Mouse (Mus musculus) right cerebral cortex, postnatal 36 days (tissue): ENCODE measurements at regions not wholly inside any gene's neighbourhood (a gene's known extent, or its start where the extent isn't known, plus 50 kb on each side); places are given as distances from the start of the nearest gene placed in this dataset.
A peak's percentile ranks its signal among the peaks of the same experiment; 100 is the strongest.

ENCODE experiments used
- DNase-seq, 2 experiments: peaks; one replicate each; pipeline ENCODE4 v3.0.0; 2022; ENCODE audit warnings: low spot score in 2 of 2, mixed read lengths in 1 of 2

GRCm38 (mm10) chr6:22444220-22444619, 88.2 kb upstream of the Fam3c start:
- DNase-seq = no peak

DNA sequence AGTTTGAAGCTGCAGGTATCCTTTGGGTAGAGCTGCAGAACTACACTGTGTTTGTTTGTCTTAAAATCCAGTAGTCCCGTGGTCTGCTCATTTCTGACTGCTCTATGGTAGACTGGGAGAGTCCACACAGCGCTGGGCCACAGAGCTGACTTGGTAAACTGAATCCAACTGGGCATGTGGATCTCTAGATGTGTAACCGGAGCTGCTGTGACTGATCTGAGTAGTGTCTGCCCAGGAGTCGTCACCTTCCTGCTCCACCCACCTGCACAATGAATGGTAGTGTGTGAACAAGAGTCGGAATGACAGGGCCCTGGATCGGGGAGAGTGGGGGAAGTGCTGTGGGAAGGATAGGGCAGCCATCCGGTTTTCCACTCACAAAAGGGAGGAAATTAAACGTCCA, 87.5 kb upstream of the Fam3c start:
- no peak for DNase-seq

DNA sequence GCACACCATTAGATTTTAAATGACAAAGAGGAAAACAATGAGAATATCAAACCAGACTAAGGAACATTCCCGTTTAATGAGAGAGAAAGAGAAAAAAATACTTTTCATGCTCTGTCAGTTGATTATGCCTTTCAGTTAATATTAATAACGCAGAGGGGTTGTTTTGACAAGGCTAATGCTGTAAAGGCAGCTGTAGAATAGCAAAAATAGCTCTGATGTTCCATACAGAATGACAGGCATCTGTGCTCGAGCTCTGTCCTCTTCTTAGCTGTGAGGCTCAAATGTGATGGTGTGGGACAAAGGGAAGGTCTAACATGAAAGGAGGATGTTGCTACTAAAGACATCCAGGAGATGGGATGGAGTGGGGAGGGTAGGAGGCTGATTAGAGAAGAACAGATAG, 87.1 kb upstream of the Fam3c start:
- DNase-seq = no peak

DNA sequence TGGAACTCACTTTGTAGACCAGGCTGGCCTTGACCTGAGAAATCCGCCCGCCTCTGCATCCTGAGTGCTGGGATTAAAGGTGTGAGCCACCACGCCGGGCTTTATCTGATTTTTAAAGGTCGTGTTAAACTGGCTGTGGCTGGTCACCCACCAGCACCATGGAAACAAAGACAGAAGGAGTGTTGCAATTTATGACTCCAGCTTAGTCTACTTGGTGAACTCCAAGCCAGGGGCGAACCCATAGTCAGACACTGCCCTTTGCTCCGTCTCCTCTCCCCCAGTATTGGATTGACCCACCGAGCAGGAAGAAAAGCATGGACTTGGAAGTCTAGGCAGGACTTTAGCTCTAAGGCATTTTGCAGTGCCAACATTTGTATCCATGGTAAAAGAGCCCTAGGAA, 86.5 kb upstream of the Fam3c start:
- DNase-seq = no peak

DNA sequence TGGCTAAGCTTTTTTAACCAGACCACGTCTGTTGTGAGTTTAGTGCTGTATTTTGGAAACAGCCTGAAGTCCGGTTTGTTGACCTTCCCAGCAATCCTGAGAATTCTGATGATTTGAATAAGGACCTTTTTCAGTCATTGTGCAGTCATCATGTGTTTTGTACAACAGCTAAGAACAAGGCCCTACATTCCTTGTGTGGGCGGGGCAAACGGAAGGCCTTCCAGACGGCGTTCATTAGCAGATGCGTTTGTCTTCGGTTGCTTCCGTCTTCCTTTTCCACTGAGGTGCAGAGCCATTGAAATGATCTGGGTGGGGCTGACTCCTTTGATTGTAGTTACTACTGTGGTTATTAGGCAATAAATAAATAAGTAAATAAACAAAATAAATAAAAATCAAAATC, 83.8 kb upstream of the Fam3c start:
- DNase-seq = no peak

- DNase-seq = peak; percentile 1 to 7
These were observed 73.0 kb upstream of the Fam3c start for GRCm38 (mm10) chr6:22429026-22429425.

- DNase-seq = no peak
These were observed 68.2 kb upstream of the Fam3c start for GRCm38 (mm10) chr6:22424161-22424807.

GRCm38 (mm10) chr6:22423070-22423980, 67.3 kb upstream of the Fam3c start:
- DNase-seq = no peak

DNA sequence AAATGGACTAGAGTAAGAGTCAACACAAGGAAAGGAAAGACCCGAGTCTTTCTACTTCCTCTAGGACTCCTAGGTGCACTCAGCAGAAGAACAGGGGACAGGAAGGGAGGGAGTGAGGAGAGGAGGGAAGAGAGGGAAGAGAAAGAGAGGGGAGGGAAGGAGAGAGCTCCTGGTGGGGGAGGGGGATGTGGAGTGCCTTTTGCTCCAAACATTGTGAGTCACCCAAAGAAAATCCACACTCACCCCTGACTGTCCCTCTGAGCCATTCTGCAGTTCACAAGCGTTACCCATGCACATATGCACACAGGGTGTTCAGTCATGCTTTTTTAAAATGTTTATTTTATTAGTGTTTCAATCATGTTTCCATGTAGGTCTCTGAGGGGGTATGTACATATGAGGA, 65.5 kb upstream of the Fam3c start:
- DNase-seq = no peak

GRCm38 (mm10) chr6:22418279-22418678, 62.2 kb upstream of the Fam3c start:
- DNase-seq = no peak

- DNase-seq = no peak
These were observed 61.1 kb upstream of the Fam3c start for GRCm38 (mm10) chr6:22417189-22417588.

GRCm38 (mm10) chr6:22411796-22412195, 55.8 kb upstream of the Fam3c start:
- no peak for DNase-seq

DNA sequence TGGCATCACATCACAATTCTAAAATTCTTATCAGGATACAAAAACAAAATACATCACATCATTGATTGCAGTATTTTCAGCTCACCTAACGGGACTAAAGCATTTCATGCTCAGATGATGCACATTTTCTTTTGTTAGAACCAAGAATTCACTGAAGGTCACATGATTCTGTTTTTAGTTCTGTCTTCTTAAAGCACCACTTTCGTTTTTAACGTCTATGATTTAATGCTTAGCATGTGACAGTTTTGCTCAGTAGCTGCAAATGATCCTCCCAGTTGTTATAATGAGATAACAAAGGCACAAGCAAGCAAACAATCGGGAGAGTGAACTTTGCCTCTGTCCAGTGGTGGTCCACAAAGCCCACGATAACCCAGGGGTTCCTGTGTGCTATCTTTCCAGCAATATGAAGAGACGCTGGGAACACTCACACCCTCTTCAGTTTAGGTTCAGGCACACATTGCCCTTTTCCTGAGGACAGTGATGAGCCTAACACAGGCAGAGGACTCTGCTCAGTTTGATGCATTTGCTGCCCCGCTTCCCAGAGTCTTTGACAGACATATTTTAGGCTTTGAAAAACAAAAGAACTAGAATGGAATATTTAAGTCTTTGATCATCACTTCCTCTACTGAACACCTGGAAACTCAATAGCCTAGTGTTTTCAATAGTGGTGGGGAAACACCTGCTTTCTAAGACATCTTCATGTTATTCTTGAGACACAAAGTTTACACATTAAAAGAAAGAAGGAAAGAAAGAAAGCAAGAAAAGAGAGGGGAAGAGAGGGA, 53.0 kb upstream of the Fam3c start:
- DNase-seq = no peak
